Mouse (Mus musculus) c-Kit-positive CD71-positive TER-119-positive erythroid progenitor cells, embryonic 14.5 days (primary cell): ENCODE data around the gene Col4a2.

Source experiments
- DNase-seq: peaks from one replicate; pipeline ENCODE4 v3.0.0-alpha.2; 2013; ENCODE audit warnings: low spot score

Gene Col4a2

DNA sequence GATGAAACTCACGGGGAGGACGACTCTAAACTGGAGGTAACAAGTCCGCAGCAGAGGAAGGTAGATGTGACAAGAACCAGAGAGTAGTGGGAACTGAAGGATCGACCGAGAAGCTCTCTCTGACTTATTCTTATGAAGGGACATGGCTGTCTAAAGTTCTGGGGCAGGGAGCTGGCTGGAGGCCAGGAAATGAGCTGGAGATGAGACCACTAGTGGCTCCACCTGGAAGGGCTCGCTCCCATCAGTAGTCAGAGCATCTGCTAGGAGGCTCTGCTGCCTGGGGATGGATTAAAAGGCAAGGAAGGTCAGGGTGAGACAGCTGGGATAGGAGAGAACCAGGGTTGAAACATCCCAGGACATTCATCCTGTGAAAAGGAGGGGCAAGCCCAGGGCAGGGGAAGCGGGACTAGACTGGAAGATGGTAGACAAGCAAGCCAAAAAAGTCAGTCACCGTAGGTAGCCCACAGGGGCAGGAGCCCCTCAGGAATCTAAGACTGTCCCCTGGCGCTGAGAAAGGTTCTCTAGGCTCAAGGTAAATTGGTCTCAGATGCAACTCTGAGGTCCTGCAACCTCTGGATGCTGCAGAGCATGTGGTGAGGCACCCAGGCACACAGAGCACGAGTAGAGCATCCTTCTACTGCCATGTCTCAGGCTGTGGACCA lies 16.2 kb upstream of the Col4a2 start:
- DNase-seq: no peak

DNA sequence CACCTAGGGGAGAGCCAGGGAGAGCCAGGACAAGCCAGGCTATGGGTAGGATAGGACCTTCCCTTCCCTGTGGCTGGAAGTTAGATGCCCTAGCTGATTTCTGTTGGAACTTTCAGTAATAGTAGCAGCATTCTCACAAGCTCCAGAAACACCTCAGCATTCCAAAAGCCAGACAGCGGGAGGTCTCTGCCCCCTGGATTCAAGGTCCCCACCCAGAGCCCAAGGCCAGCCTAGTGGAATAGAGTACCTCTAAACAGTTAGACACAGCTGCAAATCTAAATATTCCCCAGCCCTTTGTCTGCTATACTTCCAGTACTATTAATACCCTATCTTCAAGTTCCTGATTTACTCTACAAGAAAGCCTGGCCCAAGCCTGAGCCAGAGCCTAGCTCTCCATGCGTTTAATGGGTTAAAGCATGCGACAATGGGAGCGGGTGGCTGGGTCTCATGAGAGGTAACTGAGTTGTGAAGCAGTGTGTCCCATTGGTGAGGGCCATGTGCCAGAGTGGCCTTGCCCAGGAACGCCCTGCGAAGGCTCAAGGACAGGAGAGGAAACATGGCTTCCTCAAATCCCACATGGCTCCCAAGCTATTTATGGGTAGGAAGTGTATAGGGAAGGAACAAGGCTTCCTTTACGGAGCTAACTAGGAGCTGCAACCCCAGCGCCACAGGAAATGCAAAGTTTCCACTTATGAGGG lies 15.3 kb upstream of the Col4a2 start:
- DNase-seq: no peak

DNA sequence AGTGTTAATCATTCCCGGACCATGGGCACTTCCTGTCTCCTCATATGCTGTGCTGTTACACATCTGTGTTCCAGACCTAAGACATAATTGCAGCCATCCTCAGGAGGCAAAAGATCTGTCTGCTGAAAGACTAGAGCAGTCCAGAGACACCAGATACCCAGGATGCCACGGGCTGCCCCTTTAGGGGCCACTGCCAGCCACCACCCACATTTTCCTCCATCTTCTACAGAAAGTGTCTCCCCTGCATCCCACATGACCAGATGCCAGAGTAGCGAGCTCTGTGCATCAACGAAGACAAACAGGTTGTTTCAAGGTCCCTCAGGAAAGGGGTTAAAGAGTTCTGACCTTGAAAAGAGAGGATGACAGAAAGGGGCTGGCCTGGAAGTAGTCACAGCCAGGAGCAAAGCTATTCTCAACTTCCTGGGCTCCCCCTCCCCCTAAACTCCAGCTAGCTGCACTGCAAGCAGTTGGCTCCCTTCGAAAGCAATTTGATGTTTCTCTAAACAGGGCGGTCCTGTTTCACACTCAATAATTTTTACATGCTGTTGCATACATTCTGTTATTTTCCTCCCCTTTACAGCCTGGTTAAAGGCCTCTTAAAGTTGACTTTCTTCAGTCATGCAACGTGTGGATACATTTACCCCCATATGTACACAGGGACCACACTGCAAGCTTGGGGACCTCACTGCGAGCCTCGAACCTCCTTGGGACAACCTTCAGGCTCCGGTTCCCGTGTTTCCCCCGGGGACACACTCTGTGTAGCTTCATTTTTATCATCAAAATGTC lies 13.9 kb upstream of the Col4a2 start:
- no peak for DNase-seq

DNA sequence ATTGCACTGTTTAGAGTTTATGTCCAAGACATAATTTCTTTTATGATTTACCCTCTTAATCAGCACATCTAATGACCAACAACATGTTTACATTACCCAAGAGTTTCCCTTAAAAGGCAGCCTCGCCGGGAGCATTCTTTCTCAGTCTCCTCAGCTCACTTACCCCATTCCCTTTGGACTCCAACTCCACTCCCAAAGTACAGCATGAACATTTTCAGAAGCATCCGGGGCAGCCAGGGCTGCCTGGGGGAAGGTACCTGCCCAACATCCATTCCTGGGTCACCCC lies 13.3 kb upstream of the Col4a2 start:
- no peak for DNase-seq

DNA sequence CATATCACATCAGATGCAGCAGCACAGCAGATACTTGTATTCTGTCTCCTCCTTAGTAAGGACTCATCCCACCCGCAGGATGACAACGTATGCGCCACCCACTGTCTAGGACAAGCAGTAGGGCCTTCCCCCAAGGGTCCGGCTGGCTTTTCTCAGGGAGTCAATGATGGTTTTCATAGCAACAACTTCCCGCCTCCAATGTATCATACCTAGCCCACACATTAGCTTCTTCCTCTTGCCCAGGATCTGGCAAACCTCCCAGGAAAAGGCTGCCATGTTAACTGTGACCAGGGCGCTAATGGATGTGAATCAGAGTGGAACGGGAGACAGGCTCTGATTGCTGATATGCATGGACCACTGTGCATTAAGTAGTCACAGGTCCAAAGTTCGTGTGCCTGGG lies 12.2 kb upstream of the Col4a2 start:
- no peak for DNase-seq

DNA sequence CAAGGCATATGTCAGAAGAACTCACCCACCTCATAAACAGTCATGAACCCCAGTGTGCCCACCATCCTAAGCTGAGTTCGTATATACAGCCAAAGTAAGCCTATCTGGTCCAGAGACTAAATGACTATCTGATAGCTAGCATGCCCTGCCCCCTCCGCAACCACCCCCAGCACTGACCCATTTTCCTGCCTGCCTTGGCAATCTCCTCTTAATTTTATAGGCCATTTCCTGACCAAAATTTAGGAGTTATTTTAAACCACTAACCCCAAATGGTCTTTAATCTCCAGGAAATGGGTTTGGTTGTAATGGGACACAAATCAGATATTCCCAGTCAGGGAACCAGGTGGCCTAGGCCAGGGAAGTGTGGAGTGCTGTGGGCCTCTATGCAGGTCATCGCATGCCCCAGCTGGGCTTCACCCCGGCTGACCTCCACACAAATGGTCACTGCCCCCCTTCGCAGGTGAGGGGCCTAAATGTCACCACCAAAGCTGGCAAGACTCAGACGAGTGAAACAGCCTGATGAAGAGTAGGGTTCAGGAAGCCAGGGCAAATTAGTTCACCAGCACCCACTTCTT lies 8.5 kb upstream of the Col4a2 start:
- DNase-seq: no peak

DNA sequence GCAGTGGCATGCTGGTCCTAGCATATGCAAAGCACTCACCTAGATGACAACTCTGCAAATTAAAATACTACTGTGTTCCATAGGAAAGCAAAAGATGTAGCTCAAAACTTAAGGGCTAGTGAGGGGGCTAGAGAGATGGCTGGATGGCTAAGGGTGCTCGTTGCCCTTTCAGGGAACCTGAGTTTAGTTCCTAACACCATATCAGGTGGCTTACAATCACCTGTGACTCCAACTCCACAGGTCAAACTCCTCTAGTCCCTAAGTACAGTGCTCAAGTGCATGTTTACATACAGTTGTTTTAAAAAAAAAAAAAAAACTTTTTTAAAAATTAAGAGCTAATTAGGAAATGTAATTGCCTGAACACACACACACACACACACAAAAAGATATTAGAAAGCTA lies 7.1 kb upstream of the Col4a2 start:
- no peak for DNase-seq

DNA sequence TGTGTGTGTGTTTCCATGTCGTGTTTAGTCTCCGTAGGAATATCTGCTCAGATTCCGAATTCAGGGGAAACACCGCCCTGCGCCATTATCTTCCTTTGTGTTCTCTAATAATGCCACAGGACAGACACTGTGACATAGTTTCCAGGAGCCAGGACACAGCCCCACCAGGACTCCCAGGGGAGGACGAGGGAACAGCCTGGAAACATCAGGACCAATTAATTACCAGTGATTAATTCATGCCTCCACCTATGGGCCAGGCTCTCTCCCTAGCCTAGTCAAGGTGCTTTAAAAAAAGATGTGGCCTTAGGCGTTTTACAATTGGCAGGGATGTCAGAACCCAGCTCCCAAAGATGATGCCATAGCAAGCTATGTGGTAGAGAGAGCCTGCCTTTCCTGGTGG lies 5.2 kb upstream of the Col4a2 start:
- no peak for DNase-seq

DNA sequence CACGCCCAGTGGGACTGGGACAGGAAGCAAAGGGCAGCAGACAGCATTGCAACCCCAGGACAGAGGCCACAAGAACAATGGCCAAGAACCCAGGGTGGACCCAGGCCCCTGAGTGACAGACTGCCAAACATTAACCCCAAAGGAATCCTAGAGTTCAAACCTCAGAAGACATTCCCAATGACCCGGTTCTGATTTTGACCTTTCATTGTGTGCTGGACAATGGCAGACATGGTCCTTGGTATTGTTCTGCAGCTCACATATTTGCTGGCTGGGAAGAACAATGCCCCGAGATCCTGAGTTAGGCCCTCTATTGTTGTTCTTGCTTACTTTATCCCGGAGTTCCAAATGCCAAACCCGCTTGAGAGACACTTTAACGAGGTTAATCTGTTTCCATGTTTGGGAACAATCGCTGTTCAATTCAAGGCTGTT lies 4.0 kb upstream of the Col4a2 start:
- no peak for DNase-seq

DNA sequence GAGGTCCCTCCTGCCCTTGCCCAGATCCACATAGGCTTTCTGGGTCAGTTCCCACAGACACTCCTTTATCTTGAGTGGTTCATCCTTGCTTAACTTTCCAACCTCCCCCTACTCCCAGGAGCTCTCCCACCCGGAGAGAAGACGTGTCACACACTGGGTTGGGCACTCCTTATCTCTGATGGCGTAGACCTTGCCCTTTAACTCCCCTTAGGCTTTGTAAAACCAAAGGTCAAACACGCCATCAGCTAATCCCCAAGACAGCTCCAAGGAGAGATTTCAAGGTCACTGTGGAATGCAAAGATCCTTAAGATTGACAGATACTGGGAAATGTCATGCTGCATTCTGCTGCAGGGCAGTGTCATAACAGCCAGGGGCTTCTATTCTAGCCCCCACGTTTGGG lies 3.4 kb upstream of the Col4a2 start:
- no peak for DNase-seq

DNA sequence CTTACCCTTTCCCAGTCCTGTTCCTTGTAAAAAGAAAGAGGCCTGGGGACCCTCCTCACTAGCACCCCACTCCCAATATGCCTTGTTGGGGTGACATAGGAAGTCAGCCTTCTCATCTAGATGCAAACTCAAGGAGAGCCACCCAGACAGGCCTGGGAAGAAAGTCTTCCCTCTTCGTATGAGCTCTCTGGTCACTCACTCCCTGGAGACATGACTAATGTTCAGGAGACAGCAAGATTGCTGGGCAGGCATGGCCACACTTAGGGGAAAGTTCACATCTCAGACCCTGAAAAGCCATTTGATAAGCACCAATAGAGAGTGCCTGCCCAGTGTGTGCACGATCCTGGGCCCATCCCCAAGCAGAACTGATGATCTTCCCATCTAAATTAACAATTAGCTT lies 2.6 kb upstream of the Col4a2 start:
- no peak for DNase-seq

DNA sequence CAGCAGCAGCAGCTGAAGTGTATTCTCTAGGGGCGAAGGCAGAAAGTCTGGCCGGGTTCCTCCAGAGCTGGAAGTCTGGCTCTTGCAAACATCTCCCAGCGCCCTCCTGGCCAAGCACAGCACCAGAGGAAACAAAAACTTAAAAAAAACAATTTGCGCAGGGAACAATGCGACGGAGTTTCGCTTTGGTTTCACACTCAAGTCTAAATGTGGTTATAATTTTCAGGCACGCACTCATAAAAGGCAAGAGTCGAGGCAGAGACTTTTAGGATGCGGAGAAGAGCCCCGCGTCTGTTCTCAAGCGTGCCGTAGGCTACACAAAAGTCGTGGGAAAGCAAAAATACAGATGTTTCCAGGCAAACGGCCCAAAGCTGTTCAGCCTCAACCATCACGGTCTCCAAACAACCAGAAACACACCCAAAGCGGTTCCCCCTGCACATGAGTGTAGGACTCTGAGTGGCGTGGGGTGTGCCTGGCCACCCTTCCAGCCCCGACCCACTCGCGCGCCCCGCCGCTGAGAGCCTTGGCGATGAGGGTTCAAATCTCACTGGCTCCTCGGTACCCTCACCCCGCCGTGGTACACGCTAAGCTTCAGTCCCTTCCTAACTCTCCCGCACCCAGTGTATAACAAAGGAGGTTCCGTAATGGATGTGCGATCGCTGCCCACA lies 790 bp upstream of the Col4a2 start:
- no peak for DNase-seq

DNA sequence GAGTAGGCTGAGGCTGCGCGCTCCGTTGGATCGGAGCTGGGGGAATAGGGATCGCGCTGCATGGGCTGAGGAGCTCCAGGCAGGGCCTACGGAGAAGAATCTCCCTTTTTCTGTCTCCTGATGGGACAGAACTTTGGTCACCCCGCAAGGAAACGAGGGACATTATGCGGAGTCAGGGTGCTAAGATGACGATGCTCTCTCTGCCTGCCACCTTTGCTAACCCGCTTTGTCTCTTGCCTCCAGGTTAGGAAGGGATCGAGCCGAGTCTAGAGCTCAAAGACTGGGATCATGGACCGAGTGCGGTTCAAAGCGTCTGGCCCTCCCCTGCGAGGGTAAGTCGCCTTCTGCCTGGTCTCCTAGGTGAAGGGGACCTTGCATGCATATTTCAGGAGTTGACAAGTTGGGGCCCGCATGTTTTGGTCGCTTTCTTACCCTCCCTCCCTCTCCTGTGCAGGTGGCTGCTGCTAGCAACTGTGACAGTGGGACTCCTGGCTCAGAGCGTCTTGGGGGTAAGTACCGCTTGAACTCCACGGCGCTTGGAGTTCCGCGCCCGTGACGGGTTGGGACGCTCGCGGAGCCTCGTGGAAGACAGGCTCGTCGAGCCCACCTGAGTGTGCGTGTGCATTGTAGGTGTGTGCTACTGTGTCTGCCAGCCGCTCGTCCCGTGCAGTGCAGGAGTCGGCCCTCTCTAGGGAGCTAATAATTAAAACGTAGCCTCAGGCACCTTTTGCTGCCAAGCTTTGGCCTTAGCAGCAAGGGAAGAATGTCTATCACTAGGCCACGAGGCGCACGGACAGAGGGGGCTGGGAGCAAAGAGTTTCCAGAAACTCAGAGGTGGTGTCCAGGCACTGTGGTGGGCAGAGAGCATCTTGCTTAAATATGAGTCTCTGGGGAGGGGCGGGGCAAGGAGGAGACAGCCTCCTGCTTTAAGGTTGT lies 839 bp downstream of the Col4a2 start:
- no peak for DNase-seq

DNA sequence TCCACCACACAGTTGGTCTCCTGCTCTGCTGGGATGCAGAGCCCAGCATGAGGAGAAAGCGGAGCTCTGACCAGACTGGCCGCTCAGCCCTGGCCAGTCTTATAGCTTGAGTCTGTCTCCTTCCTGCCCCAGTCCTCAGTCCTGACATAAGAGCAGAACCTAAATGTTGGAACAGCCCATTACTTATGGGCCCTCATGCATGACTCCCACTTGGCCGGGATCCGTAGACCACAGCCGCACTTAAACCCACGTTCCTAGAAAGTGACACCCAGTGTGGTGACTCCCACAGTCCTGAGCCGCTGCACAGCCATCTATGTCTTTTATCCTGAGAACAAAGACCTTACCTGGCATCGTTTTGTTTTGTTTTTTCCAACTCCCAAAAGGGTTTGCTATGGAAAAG lies 2.0 kb downstream of the Col4a2 start:
- DNase-seq: no peak

DNA sequence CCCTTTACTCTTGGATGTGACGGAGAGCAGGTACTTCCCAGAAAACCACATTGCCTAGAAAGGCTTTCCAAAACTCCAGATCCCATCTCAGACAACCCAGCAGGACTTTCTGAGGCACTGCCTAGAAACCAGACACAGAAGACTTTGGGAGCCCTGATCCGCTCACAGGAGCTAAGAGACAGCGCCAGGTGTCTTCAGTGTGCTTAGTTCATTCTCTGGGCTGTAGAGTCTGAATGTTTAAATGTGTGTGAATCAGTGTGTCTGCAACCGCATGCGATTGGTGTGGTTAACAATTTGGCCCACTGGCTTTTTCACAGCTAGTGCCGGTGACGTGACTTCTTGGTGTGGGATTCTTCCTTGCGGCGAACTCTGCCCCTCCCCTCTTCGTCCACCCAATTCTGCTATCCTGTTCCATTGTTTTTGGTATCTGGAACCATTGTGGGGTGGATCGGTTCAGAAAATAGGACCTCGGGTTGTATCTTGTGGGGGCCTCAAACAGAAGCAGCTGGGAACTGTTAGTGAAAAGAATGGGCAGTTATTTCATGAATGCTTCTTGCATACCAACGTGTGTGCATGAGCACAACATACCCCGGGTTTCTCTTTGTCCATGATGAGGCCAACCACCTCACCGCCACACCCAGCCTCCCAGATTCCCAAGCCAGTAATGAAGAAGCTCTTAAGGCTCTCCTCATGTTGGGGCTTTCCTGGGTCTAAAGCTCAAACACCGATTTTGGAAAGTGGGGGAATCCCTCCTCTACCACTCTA lies 2.8 kb downstream of the Col4a2 start:
- DNase-seq: no peak

DNA sequence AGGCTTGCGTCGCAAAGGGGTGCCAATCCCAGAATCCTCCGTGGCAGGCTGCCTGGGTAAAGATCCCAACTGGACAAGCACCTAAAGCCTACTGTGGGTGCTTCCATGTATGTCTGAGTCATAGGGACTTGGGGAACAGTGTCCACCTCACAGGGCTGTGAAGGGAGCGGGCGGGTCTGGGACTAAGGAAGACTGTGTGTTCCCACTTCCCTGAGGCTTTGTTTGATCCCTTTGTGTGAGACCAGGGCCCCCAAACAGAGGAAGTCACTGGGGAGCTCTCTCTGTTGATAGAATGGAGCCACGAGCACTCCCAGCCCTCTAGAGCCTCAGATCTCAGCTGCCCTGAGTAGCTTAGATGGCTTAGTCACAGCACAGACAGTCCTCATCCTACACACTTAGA lies 3.5 kb downstream of the Col4a2 start:
- DNase-seq: no peak

DNA sequence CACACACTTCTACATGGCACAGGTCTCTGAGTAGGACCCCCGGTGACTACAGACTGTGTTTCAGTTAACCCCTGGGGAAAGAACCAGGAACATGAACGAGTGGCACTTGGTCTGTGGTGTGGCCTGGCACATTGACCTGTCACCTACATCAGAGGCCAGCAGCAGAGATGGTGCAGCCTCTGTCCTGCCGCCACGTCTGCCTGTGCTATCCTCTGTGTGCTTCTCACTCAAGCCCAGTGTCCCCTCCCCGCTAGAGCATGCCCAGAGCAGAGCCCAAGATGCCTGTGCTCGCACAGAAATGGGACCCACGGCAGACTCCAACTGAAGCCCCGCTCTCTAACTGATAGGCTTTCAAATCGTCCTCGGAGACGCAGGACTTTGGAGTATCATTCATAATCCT lies 6.8 kb downstream of the Col4a2 start:
- DNase-seq: no peak

DNA sequence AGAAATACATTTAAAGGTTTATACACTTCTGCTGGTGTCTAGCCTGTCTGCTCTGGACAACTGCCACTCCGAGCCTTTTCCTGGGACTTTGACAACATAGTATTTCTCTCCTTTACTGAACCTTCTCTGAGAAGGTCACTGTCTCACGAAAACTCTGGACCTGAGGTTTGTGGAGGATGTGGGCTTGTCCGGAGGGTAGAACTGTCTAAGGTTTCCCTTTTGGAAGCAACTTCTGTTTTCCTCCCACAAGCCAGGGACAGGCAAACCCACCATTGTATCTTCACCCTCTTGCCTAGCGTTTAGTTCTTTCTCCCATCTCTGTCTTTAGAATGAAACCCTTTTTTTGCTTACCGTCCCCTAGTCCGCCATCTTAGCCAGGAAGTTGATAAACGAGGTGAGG lies 9.2 kb downstream of the Col4a2 start:
- DNase-seq: no peak

DNA sequence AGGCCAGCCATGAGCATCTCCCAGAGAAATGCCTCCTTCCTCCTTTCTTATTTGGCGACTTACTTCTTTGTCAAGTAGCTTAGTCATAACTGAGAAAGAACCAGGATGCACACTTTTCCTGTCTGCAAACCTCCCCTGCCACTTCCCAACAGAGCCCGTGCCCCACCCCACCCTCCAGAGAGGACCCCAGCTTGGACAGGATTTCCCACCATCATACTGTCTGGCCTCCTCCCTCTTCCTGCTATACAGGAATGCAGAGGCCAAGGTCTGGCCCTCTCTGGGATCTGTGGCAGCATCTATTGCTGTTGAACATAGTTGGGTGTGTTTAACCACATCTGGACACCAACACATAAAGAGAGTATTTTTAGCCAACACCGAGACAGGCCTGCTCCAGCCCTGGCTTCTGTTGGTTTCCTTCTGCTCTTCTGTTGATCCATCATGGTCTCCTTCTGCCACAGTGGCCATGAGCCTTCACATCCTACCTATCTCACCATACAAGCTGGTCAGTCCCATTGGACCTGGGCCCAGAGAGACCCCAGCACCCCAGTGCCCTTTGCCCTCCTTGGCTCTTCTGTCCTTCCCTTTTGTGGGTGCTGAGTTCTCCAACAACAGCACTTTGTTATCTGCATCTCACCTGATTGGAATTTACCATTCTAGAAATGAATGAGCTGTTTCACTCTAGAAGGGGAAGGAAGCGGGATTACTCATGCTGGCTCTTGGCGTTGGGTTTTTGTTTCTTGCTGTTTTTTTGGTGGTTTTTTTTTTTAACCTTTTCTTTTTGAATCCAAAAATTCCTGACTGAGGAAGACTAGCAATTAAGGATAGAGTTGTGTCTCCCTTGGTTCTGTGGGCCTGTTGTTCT lies 10.3 kb downstream of the Col4a2 start:
- DNase-seq: no peak

DNA sequence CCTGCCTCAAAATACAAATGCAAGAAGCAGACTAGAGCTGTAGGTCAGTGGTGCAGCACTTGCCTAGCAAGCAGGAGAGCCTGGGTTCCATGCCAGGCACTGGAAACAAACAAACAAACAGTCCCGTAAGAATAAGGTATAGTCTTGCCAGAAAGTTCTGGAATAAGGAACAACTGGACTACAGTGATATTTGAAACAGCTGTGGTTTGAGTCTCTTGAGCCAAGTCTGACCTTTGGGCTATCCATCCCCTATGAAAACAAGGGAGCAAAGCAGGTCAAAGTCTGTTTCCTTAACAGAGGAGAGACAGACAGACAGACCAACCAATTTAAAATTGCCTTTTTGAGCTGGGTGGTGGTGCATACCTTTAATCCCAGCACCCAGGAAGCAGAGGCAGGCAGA lies 11.1 kb downstream of the Col4a2 start:
- DNase-seq: no peak
